Mouse (Mus musculus) heart, postnatal 0 days (tissue): ENCODE data around the gene Gm20521.

Experiments
- CTCF ChIP-seq: IDR thresholded peaks from 2 replicates; pipeline ENCODE4 v1.5.1; 2016; ENCODE audit warnings: antibody characterized with exemption, control low read depth, low read depth
- EP300 ChIP-seq: IDR thresholded peaks from 2 replicates; pipeline ENCODE4 v1.6.1; 2016; ENCODE audit warnings: antibody characterized with exemption, low read depth

DNA sequence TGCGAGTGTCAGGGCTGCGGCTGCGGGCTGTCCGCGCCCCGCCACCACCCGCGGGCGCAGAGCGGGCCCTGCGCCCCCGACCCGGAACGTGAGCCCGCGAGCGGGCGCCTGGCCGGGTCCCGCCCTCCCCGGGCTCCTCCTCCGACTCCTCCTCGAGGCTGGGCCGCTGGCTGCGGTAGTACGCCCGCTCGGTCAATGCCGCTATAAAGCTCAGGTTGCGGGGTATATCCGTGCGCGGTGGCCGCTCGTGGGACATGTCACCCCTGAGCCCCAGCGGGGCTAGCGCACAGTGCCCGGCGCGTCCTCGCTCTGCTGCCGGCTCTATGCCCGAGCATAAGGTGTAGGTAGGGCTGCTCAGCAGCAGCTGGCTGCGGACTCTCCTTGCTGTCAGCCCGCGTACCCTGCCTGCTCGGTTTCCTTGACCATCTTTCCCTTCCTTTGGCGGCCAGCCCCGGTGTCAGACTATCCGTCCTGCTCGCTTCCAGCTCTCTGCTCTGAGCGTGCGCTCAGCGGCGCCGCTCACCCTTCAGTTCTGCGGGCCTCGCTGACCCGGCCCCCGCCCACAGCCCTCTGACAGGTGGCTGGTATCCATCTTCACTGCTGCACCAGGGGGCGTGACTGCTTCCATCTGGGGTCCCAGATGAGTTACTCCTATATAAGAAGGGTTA is 6.1 kb upstream of the Gm20521 start, which contains the start of gene Ppp1r3e:
- TF ChIP-seq CTCF (peak; percentile 18; the same call in 1 of the 2 replicates), EP300 (no peak)
